Mouse (Mus musculus): Measurements from ENCODE around the gene Zc3h12d. TPM values are rescaled to one million over a fixed set of nuclear protein-coding genes. Genes with fewer than 3 reads are reported as not detected.

Gene Zc3h12d
- polyA plus RNA-seq, 1 experiment, result 0.11 TPM

DNA sequence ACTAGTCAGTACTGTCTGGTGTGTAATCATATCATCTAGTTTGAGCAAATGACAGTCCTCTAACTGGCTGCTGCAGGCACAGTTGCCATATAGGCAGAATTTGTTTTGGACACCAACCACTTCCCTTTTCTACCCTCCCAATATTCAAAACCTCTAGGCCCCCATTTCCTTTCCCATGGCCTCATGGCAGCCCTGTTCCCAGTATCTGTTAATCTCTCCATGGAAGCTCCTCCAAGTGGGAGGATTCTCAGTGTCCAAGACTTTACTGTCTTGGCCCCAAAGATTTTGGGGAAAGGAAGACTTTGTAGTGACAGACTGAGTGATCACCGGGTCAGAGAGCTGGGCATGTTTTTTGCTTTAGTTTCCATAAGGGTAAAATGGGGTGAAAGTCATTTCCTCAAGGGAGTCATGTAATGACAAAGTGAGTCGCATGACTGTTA, 14.9 kb downstream of the Zc3h12d start:
- WGBS, result 89% methylated on average over 2 of the region's 2 CpGs

DNA sequence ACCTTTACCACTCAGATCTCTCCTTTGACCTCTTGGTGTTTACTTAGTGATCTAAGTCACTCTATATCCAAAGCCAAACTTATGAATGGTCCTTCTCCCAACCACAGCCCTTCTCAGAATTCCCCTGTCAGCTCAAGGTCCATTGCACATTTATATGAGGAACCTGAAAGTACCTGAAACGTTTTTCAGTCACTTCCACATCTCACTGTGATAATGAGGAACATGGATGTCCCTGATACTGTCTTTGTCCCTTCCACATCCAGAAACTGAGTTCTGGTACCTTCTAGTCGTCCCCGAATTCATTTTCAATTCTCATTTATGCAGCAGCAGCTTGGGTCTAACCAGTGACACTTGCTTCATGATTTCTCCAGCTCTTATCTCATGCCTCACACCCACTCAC, 19.6 kb downstream of the Zc3h12d start:
- H3K4me3 ChIP-seq (replicated peaks; ENCODE audit: insufficient read depth, low read depth, low read length), result no peak overlapping the region
- WGBS, result 67% methylated on average over 3 of the region's 3 CpGs
- no peak for DNase-seq
- no peak overlapping the region for H3K27ac ChIP-seq (ENCODE audit: insufficient read depth, low read length)
- TF ChIP-seq CTCF (IDR thresholded peaks at IDR 0.05; ENCODE audit: borderline replicate concordance, insufficient read depth, low read depth, low read length) (no peak), POLR2A (IDR thresholded peaks at IDR 0.05; ENCODE audit: borderline replicate concordance, insufficient read depth, low read length) (no peak)
- no peaks in the 10 kb centered on the region for H3K4me1 ChIP-seq (ENCODE audit: control insufficient read depth, insufficient read depth, low read length)
- H3K27me3 ChIP-seq (ENCODE audit: control insufficient read depth, insufficient read depth, low read length), result no peaks in the 10 kb centered on the region

More for the DNA sequence above, 14.9 kb downstream of the Zc3h12d start:
- no peak for TF ChIP-seq CTCF (IDR thresholded peaks at IDR 0.05; ENCODE audit: borderline replicate concordance, insufficient read depth, low read depth, low read length)
- no peak for TF ChIP-seq POLR2A (IDR thresholded peaks at IDR 0.05; ENCODE audit: borderline replicate concordance, insufficient read depth, low read length)
- no peak overlapping the region for H3K4me3 ChIP-seq (replicated peaks; ENCODE audit: insufficient read depth, low read depth, low read length)
- no peak for DNase-seq
- no peaks in the 10 kb centered on the region for H3K4me1 ChIP-seq (ENCODE audit: control insufficient read depth, insufficient read depth, low read length)
- H3K27ac ChIP-seq (ENCODE audit: insufficient read depth, low read length), result no peak overlapping the region
- H3K27me3 ChIP-seq (ENCODE audit: control insufficient read depth, insufficient read depth, low read length), result no peaks in the 10 kb centered on the region

DNA sequence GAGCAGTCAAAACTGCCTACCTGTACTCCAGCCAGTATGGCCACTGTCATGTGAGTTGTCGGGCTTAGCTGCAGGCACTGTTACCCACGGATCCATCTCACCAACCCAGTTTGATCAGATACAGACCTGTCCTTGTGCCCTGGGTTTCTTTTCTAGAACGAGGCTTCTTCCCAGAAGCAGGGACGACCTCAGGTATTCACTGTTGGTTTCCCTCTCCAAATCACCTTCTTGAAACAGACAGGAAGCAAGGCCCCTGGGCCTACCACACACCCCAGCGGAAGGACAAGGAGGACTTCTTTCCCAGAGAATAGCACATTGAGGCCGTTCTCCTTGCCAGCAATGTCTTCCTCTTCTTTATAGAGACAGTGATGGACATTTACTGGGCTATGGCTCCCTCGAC, 28.2 kb downstream of the Zc3h12d start:
- WGBS, result 92% methylated on average over 7 of the region's 7 CpGs
- H3K4me1 ChIP-seq (ENCODE audit: control insufficient read depth, insufficient read depth, low read length), result no peaks in the 10 kb centered on the region
- H3K4me3 ChIP-seq (replicated peaks; ENCODE audit: insufficient read depth, low read depth, low read length), result no peak overlapping the region
- no peak for DNase-seq
- no peaks in the 10 kb centered on the region for H3K27me3 ChIP-seq (ENCODE audit: control insufficient read depth, insufficient read depth, low read length)
- no peak for TF ChIP-seq CTCF (IDR thresholded peaks at IDR 0.05; ENCODE audit: borderline replicate concordance, insufficient read depth, low read depth, low read length)
- H3K27ac ChIP-seq (ENCODE audit: insufficient read depth, low read length), result no peak overlapping the region

DNA sequence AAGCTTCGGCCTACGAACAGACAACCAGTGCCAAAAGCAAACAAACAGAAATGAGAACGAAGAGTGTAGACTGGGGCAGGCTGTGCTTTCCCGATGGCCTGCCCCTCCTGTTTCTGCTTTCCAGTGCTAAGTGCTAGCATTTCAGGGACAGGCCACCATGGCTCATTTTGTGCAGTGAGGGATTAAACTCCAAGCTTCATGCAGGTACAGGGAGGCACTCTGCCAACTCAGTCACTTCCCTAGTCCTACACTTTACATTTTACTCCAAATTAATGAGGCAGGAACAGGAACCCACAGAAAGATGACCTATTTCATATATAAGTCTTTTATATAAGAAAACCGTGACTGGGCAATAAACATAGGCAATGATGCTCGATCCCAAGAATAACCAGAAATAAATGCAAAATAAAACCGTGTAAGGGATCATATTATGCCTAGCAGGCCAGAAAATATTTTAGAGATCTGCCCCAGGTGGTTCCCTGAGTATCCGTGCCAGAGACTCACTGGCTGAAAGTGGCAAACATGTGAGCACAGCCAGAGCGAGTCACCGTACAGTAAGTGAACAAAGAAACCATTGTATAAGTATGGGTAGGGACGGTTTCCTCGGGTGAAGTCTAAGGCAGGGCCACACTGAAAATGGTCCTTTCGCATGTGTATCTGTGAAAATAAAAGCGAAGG, 29.1 kb downstream of the Zc3h12d start:
- Histone ChIP-seq H3K4me3 (replicated peaks; ENCODE audit: insufficient read depth, low read depth, low read length) (no peak overlapping the region), H3K27me3 (ENCODE audit: control insufficient read depth, insufficient read depth, low read length) (no peaks in the 10 kb centered on the region), H3K4me1 (ENCODE audit: control insufficient read depth, insufficient read depth, low read length) (no peaks in the 10 kb centered on the region), H3K27ac (ENCODE audit: insufficient read depth, low read length) (no peak overlapping the region)
- 30% methylated on average over 14 of the region's 14 CpGs for WGBS
- TF ChIP-seq CTCF (IDR thresholded peaks at IDR 0.05; ENCODE audit: borderline replicate concordance, insufficient read depth, low read depth, low read length) (no peak), POLR2A (IDR thresholded peaks at IDR 0.05; ENCODE audit: borderline replicate concordance, insufficient read depth, low read length) (no peak)
- DNase-seq, result peak in 1 of 2 experiments; percentile 20

DNA sequence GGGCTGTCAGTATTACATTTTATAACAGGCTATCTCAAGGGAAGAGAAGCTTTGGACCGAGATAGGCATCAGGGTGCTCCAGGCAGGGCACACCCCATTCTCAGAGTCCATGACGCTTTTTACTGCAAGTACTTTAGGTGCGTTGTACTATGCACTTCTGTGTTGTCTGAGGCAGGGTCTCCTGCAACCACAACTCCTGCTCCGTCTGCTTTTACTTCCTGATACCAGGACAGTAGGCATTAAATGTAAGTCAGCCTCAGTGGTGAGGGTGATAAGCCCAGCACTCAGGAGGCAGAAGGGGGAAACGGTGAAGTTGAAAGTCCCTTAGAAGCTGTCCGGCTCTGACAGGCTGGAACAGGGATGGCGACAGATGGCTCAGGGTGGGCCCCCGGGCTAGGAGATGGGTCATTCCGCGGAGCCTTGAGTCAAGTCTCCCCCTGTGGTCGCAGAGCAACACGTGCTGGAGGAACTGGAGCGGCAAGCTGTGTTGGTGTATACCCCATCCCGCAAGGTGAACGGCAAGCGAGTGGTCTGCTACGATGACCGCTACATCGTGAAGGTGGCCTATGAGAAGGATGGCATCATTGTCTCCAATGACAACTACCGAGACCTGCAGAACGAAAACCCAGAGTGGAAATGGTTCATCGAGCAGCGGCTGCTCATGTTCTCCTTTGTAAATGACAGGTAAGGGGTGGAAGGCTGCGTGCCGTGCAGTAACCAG, 29.8 kb downstream of the Zc3h12d start:
- no peaks in the 10 kb centered on the region; the same call in 1 of the 2 replicates for H3K27me3 ChIP-seq (ENCODE audit: control insufficient read depth, insufficient read depth, low read length)
- TF ChIP-seq CTCF (IDR thresholded peaks at IDR 0.05; ENCODE audit: borderline replicate concordance, insufficient read depth, low read depth, low read length), result no peak
- TF ChIP-seq POLR2A (IDR thresholded peaks at IDR 0.05; ENCODE audit: borderline replicate concordance, insufficient read depth, low read length), result no peak
- WGBS, result 54% methylated on average over 25 of the region's 25 CpGs
- no peak for DNase-seq
- H3K4me3 ChIP-seq (replicated peaks; ENCODE audit: insufficient read depth, low read depth, low read length), result no peak overlapping the region
- H3K4me1 ChIP-seq (ENCODE audit: control insufficient read depth, insufficient read depth, low read length), result no peaks in the 10 kb centered on the region
- H3K27ac ChIP-seq (ENCODE audit: insufficient read depth, low read length), result no peak overlapping the region

DNA sequence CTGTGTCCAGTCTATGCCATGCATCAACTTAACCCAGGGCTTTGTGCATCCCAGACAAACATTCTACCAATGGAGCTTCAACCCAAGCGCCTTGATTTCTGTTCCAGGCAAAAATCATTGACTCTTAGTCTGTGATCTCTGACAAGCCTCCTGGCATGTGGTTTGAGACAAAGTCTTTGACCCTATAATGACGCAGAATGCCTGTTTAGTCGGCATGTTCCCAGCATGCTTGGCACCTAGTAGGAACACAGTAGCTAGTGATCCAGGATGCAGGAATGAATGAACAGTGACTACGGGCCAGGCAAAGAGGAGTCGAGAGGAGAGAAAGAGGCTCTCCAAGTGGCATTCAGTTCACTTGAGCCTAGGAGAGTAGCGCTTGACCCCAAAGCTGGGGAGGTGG, 31.1 kb downstream of the Zc3h12d start:
- Histone ChIP-seq H3K27me3 (ENCODE audit: control insufficient read depth, insufficient read depth, low read length) (no peaks in the 10 kb centered on the region; the same call in 1 of the 2 replicates), H3K4me1 (ENCODE audit: control insufficient read depth, insufficient read depth, low read length) (no peaks in the 10 kb centered on the region), H3K4me3 (replicated peaks; ENCODE audit: insufficient read depth, low read depth, low read length) (no peak overlapping the region), H3K27ac (ENCODE audit: insufficient read depth, low read length) (no peak overlapping the region)
- WGBS, result 83% methylated on average over 6 of the region's 6 CpGs
- TF ChIP-seq POLR2A (IDR thresholded peaks at IDR 0.05; ENCODE audit: borderline replicate concordance, insufficient read depth, low read length), result no peak
- TF ChIP-seq CTCF (IDR thresholded peaks at IDR 0.05; ENCODE audit: borderline replicate concordance, insufficient read depth, low read depth, low read length), result no peak
- no peak for DNase-seq

DNA sequence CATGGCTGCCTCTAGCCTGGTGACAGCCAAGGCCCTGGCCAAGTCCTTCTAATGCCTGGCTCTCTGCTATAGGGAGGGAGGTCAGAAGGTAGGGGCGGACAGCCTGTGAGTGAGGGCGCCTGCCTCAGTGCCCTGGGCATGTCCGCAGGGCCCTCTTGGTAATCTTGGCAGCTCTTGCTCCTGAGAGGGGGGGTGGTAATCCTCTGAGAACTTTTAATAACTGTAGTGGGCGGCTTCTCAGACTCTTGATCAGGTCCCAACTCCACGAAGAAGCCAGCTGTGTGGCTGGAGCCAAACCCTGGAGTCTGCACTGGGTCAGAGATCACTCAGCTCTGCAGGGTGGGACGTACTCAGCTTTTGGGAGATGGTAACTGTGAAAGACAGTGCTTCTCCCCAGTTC, 31.9 kb downstream of the Zc3h12d start:
- Histone ChIP-seq H3K4me3 (replicated peaks; ENCODE audit: insufficient read depth, low read depth, low read length) (no peak overlapping the region), H3K4me1 (ENCODE audit: control insufficient read depth, insufficient read depth, low read length) (no peaks in the 10 kb centered on the region), H3K27me3 (ENCODE audit: control insufficient read depth, insufficient read depth, low read length) (no peaks in the 10 kb centered on the region; the same call in 1 of the 2 replicates), H3K27ac (ENCODE audit: insufficient read depth, low read length) (no peak overlapping the region)
- no peak for DNase-seq
- TF ChIP-seq CTCF (IDR thresholded peaks at IDR 0.05; ENCODE audit: borderline replicate concordance, insufficient read depth, low read depth, low read length) (no peak), POLR2A (IDR thresholded peaks at IDR 0.05; ENCODE audit: borderline replicate concordance, insufficient read depth, low read length) (no peak)
- 49% methylated on average over 6 of the region's 6 CpGs for WGBS

DNA sequence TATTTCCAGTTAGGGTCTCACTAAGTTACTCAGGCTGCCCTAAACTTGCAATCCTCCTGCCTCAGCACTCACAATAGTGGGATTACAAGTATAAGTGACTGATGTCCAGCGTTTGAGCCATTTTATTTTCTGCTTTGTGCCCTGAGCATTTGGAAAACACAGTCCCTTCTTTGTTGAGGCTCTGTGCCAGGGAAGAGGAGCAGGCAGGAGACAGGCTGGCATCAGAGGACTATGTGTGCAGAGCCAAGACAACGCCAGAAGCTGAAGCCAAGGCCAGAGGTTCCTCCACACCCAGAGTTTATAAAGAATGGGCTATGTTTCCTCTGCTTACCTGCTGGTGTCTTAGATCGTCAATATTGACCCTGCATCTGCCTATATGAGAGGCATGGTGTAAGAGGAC, 32.5 kb downstream of the Zc3h12d start:
- no peaks in the 10 kb centered on the region; the same call in 1 of the 2 replicates for H3K27me3 ChIP-seq (ENCODE audit: control insufficient read depth, insufficient read depth, low read length)
- 29% methylated on average over 3 of the region's 3 CpGs for WGBS
- no peaks in the 10 kb centered on the region for H3K4me1 ChIP-seq (ENCODE audit: control insufficient read depth, insufficient read depth, low read length)
- no peak for TF ChIP-seq POLR2A (IDR thresholded peaks at IDR 0.05; ENCODE audit: borderline replicate concordance, insufficient read depth, low read length)
- no peak for TF ChIP-seq CTCF (IDR thresholded peaks at IDR 0.05; ENCODE audit: borderline replicate concordance, insufficient read depth, low read depth, low read length)
- no peak overlapping the region for H3K4me3 ChIP-seq (replicated peaks; ENCODE audit: insufficient read depth, low read depth, low read length)
- DNase-seq, result no peak
- H3K27ac ChIP-seq (ENCODE audit: insufficient read depth, low read length), result no peak overlapping the region

All from cerebellum, adult 2 months (tissue).